Mouse (Mus musculus) A20 (cell line): ENCODE results near the gene Il12rb1.

Experiments used
- DNase-seq: peaks from one replicate; pipeline ENCODE4 v3.0.0-alpha.2; 2011; ENCODE audit warnings: low read depth, low spot score

Gene Il12rb1

DNA sequence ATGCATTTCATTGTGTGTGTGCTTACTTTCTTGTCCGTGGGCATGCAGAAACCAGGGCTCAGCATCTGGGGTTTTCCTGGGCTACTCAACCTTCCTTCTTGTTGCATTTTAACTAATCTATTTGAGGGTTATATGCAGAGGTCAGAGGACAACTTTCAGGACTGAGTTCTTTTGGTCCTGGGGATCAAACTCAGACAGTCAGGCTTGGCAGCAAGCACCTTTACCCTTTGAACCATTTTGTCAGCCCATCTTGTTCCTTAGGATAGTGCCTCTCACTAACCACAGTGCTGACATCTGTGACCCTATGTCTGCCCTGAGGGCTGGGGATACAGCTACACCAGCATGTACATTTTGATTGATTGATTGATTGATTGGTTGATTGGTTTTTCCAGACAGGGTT lies 19.5 kb downstream of the Il12rb1 start:
- no peak for DNase-seq

GRCm38 (mm10) chr8:70831517-70831916 lies 23.3 kb downstream of the Il12rb1 start:
- no peak for DNase-seq

DNA sequence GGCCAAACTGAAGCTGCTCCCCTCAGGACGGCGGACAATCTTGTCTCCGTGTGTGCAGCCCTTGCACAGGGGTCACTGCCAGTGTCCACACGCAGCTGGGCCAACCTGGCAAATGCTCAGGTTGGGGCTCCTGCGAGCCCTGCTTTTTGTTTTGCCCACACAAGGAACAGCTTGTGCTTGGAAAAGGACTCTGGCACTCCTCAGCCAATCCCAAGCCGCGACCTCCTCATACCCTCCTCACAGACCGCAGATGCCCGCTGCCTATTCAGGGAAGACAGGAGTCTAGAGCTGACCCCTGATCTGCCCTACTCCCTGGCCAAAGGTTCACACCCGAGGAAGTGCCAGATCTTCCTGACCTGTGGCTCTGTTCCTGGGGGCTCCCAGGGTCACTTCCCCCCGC lies 24.1 kb downstream of the Il12rb1 start:
- no peak for DNase-seq

DNA sequence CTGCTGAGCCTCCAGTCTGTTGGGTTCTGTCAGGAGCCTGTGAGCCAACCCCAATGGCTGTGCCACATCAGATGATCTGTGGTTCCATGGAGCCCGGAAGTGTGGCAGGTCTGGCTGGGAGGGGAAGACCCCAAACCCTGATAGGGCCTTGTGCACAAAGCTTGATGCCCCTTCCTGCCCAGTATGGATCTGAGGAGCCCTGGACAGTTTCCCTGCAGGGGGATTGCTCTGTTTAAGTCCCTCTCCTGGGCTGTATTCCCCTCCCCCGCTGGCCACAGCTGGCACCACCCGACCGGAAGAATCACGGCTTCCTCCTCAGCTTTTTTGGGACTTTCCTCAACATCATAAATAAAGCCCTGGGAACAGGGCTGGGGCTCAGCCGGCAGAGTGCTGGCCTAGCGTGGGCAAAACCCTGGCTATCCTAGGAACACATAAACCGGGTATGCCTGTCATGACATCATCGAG lies 24.8 kb downstream of the Il12rb1 start:
- DNase-seq, result no peak

- DNase-seq, result no peak
Observed at GRCm38 (mm10) chr8:70833520-70833919, 25.3 kb downstream of the Il12rb1 start.

- DNase-seq, result no peak
Observed at GRCm38 (mm10) chr8:70834071-70834470, 25.8 kb downstream of the Il12rb1 start.

DNA sequence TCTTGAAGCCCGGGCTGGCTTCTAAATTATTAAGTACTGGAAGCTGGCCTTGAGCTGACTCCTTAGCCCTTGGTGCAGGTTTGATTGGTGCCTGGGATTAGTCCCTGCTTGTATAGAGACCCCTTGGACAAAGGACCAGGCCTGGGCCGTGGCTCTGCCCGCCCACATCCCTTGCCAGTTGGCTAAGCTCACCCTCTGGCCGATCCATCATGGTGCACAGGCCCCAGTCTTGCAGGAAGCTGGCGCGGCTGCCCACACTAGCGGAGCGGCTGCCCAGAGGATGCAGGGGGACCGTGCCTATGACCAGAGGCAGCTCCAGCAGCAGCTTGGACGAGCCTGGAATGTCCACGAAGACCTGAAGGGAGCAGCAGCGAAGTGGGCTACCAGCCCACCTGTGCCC lies 28.4 kb downstream of the Il12rb1 start:
- DNase-seq, result no peak

DNA sequence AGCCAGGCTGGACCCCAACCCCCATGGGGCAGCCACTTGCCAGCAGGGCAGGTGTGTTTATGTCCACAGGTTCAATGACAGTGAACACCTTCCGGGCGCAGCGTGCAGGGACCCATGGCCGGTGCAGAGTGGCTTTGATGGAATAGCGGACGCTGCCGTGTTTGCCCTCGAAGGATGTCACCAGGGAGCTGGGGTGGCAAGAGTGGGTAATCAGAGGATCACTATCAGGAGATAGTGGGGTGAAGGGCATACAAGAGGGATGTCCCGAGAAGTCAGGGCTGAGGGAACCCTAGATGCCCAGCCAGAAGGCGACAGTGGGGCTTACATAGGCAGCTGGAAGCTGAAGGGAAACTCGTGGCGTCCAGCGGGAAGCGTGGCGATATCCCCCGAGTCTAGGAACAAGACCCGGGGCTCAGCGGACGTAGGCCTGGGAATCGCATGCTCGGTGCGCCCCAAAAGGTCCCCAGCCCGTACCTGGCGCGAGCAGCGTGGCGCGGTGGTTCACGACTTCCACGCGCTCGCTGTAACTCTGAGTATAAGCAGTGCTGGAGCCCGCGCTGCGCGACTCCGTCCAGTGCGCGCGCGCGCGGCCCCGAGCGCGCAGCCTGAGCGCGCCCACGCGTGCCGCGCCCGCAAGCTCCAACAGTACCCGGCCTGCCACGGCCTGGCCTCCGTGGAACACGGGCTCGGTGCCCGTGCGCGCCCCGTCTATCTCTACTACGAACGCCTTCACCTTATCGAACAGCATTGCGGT lies 30.6 kb downstream of the Il12rb1 start:
- peak; percentile 83 for DNase-seq

- DNase-seq, result peak; percentile 100
Observed at GRCm38 (mm10) chr8:70839408-70840351, 31.4 kb downstream of the Il12rb1 start, which contains the start of gene Arrdc2. TSS of gene Arrdc2 (minus strand) at chr8:70839720.

- peak; percentile 84 for DNase-seq
Observed at GRCm38 (mm10) chr8:70840590-70840989, 32.3 kb downstream of the Il12rb1 start.

DNA sequence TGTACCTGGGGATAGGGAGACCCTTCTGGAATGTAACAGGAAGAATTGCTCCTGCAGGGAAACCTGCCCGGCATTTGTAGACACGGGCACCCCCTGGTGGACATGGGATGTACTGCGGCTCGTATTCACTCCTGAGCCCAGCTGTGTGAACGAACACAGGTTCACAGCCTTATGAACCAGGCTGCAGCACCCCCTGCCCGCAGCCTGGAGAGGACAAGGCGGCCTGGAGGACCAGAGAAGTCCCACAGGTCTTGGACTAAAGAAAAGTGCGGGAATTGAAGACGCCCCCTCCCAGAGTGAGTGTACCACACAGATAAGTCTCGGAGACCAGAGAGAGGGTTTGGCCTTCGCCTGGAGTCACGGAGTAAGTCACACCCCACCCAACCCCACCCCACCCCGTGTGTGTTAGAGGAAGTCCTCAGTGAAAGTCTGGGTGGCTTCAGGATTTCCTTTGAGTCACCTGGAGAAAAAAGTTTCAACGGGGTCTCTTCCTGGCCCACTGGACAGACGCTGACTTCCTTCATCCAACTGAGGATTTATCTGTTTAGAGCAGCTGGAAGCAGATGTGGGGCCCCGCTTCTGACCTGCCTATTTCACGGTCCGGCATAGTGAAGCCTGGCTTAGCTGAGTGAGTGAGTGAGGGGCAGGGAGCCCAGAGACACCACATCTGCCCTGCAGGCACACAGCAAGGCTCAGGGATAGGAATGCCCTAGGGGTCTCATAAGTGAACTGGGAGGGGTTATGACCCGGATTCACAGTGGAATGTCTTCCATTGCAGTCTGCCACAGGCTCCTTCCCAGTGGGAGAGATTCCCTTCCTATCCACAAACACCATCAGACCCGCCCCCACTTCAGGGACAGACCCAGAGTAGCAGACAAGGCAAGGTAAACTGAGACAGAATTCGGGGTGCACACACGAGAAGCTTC lies 33.2 kb downstream of the Il12rb1 start:
- DNase-seq, result peak; percentile 89

- no peak for DNase-seq
Observed at GRCm38 (mm10) chr8:70842484-70842883, 34.2 kb downstream of the Il12rb1 start.

- DNase-seq, result no peak
Observed at GRCm38 (mm10) chr8:70843214-70843773, 35.0 kb downstream of the Il12rb1 start.

DNA sequence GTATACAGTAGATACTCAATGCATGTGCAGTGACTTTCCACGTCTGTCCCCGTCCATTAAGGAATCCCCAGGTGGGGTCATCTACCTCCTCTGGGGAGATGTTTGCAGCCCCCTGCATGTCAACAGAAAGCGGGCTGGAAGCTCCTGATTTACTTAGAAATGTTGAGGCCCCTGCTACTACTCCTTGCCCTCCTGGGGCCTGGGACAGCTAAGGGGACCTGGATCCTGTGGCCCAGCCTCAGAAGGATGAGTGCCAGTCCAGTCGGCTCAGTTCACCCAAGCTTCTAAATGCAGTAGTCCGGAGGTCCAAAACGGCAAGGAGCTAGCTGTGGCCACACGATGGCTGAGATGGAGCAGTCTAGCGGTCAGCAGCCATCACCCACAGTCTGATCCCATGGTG lies 35.7 kb downstream of the Il12rb1 start:
- DNase-seq, result no peak

- peak; percentile 85 for DNase-seq
Observed at GRCm38 (mm10) chr8:70844523-70844922, 36.3 kb downstream of the Il12rb1 start.

- DNase-seq, result no peak
Observed at GRCm38 (mm10) chr8:70845108-70845507, 36.9 kb downstream of the Il12rb1 start.

DNA sequence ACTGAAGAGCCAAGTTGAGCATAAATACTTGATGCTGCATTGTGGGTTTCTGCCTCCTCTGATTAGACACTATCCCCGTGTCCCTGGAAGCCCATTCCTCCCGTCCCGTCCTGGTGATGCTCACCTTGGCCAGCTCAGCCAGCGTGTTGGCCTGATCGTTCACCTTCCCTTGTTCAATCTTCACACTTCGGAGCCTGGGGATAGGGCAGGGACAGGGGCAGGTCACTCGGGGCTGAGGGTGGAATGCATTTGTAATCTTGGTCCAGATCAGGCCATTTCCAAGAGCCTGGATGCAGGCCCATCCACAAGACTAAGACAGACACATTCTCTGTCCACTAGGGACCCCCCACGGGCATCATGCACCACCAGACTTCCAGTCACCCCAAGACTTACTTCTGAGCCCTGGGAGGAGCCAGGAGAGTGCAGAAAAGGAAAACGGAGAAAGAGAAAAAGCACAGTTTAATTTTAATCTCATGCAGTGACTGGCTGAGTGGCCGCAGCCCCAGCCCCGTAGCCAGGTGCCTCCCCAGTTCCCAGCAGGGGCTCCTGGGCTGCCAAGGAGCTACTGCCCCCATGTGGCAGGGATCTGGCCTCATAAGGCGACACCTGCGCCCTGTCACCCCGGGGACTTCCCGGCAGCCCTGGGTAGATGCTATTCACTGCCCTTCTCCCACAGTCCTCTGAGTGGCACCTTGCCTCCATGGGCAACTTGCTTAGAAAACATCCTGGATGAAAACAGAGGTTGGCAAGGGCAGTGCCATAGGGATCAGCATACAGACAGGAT lies 38.3 kb downstream of the Il12rb1 start:
- peak; percentile 84 for DNase-seq

DNA sequence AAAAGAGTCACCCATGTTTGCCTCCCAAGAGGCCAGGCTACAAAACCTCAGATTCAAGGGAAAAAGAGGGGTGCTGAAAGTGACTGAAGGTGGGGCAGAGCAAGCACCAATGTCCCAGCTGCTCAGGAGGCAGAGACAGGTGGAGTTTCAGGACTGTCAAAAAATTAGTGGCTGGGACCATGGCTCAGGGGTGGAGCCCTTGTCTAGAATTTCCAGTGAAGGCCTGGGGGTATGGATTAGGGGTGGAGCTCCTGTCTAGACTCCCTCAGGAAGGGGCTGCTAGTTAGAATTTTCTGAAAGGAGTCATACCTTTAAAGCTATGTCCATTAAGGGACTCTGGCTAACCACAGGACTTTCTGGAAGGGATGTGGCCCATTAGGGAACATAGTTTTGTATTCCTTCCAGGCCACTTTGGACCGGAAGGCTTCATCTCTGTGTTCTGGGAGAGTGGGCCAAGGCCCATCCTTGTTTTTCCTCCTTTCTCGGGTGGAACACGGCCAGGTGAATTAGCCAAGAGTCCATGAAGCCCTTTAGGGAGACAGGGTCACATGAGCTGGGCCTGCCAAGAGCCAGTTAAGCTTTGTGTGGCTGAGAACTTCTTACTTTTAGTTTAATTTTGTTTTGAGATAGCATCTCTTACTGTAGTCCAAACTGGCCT lies 41.2 kb downstream of the Il12rb1 start:
- no peak for DNase-seq

DNA sequence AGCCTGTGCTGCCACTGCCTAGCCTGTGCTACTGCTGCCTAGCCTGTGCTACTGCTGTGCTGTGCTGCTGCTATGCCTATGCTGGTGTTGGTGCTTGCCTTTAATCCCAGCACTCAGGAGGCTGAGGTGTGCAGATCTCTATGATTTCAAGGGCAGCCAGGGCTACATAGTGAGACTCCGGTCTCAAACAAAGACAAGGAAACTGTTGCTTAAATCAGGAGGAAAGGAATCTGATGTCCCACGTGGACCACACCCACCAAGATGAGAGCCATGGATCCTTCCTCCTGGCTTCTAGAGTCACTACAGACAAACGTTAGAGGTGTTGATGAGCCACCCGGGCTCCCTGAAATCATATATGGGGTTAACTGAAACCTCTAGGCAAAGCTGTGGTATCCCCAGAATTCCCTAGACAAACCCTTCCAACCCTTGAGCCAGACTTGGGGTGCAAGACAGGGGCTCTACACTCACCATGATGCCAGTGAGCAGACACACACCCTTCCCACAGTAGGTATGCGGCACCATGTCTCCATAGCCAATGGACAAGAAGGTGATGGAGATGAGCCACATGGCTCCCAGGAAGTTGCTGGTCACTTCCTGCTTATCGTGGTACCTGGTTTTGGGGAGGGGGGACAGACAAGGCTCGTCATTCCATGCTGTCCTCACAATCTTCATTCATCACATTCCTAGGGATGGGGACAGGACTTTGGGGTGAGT lies 42.0 kb downstream of the Il12rb1 start:
- no peak for DNase-seq
